Mouse (Mus musculus): ENCODE data around the gene Rd3. TPM values are rescaled to one million over a fixed set of nuclear protein-coding genes. Genes with fewer than 3 reads are reported as not detected.
A peak's percentile ranks its signal among the peaks of the same experiment; 100 is the strongest.

Rd3 gene
- total and polyA plus RNA-seq, 3 experiments: 0.25 to 0.47 (median 0.44) TPM

- H3K9me3 ChIP-seq (replicated peaks; ENCODE audit: low read length): no peaks in the 10 kb centered on the region
- no peaks in the 10 kb centered on the region for H3K79me2 ChIP-seq (replicated peaks; ENCODE audit: control insufficient read depth, extremely low read depth, insufficient read depth, poor library complexity, severe bottlenecking)
- in situ Hi-C loops (cut with MboI; ENCODE audit: low pct_ligation_motif_present, low pct_unique_long_range_greater_than_20kb, low sequenced_read_pairs): no loop called here
- H3K4me1 ChIP-seq (ENCODE audit: control insufficient read depth in 1 of 2, insufficient read depth in 2 of 2): peaks cover 18 to 47% of the 10 kb centered on the region in 2 experiments
- H3K36me3 ChIP-seq (replicated peaks in 1 of 2; ENCODE audit: control insufficient read depth in 1 of 2, insufficient read depth in 1 of 2, low read length in 1 of 2): no peaks in the 10 kb centered on the region
- no peak for DNase-seq (ENCODE audit: extremely low read depth)
- no peaks in the 10 kb centered on the region for H3K27me3 ChIP-seq (replicated peaks)
- H3K27ac ChIP-seq (ENCODE audit: insufficient read depth, low read depth): no peak overlapping the region
- H3K4me2 ChIP-seq (ENCODE audit: insufficient read depth, low read depth, poor library complexity, severe bottlenecking): no peak overlapping the region
- no peak overlapping the region for H3K4me3 ChIP-seq (replicated peaks in 1 of 3; ENCODE audit: low read depth in 2 of 3, low read length in 2 of 3, poor library complexity in 1 of 3)
- TF ChIP-seq CHD1 (IDR thresholded peaks at IDR 0.05; ENCODE audit: low read depth, low read length): no peak
- no peak for TF ChIP-seq GABPA (IDR thresholded peaks at IDR 0.05; ENCODE audit: insufficient replicate concordance, low read depth, low read length)
- TF ChIP-seq NELFE (IDR thresholded peaks at IDR 0.05; ENCODE audit: low read depth, low read length): no peak
- no peak for TF ChIP-seq SMC3 (IDR thresholded peaks at IDR 0.05; ENCODE audit: low read depth, low read length)
- no peak for TF ChIP-seq POLR2A (IDR thresholded peaks at IDR 0.05; ENCODE audit: low read depth, low read length)
- TF ChIP-seq PAX5 (IDR thresholded peaks at IDR 0.05; ENCODE audit: low read length): no peak
- no peak for TF ChIP-seq MAFK (IDR thresholded peaks at IDR 0.05; ENCODE audit: insufficient replicate concordance, low read length)
- no peak overlapping the region for H3K9ac ChIP-seq (ENCODE audit: insufficient read depth, low read depth)
- dilution Hi-C loops (cut with MboI; ENCODE audit: extremely low pct_ligation_motif_present, extremely low pct_unique_long_range_greater_than_20kb, low sequenced_read_pairs): no loop called here
Measured at GRCm38 (mm10) chr1:191947796-191948195, 29.4 kb upstream of the Rd3 start.

- no peaks in the 10 kb centered on the region for H3K36me3 ChIP-seq (replicated peaks in 1 of 2; ENCODE audit: control insufficient read depth in 1 of 2, insufficient read depth in 1 of 2, low read length in 1 of 2)
- no peak overlapping the region for H3K27ac ChIP-seq (ENCODE audit: insufficient read depth, low read depth)
- dilution Hi-C loops (cut with MboI; ENCODE audit: extremely low pct_ligation_motif_present, extremely low pct_unique_long_range_greater_than_20kb, low sequenced_read_pairs) (no loop called here), in situ Hi-C loops (cut with MboI; ENCODE audit: low pct_ligation_motif_present, low pct_unique_long_range_greater_than_20kb, low sequenced_read_pairs) (no loop called here)
- TF ChIP-seq MAX (IDR thresholded peaks at IDR 0.05; ENCODE audit: low read length): no peak
- TF ChIP-seq ZKSCAN1 (IDR thresholded peaks at IDR 0.05; ENCODE audit: borderline replicate concordance, low read depth, low read length): no peak
- no peak for TF ChIP-seq ETS1 (conservative IDR thresholded peaks at IDR 0.05; ENCODE audit: low read depth, low read length)
- peak; percentile 47; the same call in 1 of the 2 replicates for TF ChIP-seq MEF2A (IDR thresholded peaks at IDR 0.05; ENCODE audit: borderline replicate concordance, low read depth, low read length)
- no peak for TF ChIP-seq ZMIZ1 (IDR thresholded peaks at IDR 0.05; ENCODE audit: low read depth, low read length)
- TF ChIP-seq GABPA (IDR thresholded peaks at IDR 0.05; ENCODE audit: insufficient replicate concordance, low read depth, low read length): no peak
- 0 out of 2 replicates have a peak, but pooled peaks have one; percentile 37 for TF ChIP-seq IRF4 (IDR thresholded peaks at IDR 0.05; ENCODE audit: low read depth, low read length)
- no peak for TF ChIP-seq MAFK (IDR thresholded peaks at IDR 0.05; ENCODE audit: insufficient replicate concordance, low read length)
- 0 out of 2 replicates have a peak, but pooled peaks have one; percentile 18 for TF ChIP-seq MAZ (IDR thresholded peaks at IDR 0.05; ENCODE audit: low read depth, low read length)
- peak; percentile 42; the same call in 1 of the 2 replicates for TF ChIP-seq TCF12 (IDR thresholded peaks at IDR 0.05; ENCODE audit: low read depth, low read length)
- TF ChIP-seq KAT2A (IDR thresholded peaks at IDR 0.05; ENCODE audit: insufficient replicate concordance, low read length): no peak
- no peak for TF ChIP-seq HCFC1 (IDR thresholded peaks at IDR 0.05; ENCODE audit: low read depth, low read length)
- no peak for TF ChIP-seq POLR2A (IDR thresholded peaks at IDR 0.05; ENCODE audit: low read depth, low read length)
- TF ChIP-seq USF1 (IDR thresholded peaks at IDR 0.05; ENCODE audit: low read depth, low read length): no peak
- TF ChIP-seq JUN (IDR thresholded peaks at IDR 0.05; ENCODE audit: insufficient read depth, low read depth, low read length): no peak
- TF ChIP-seq BHLHE40 (IDR thresholded peaks at IDR 0.05; ENCODE audit: low read depth, low read length): 0 out of 2 replicates have a peak, but pooled peaks have one; percentile 6
- peak; percentile 59 for TF ChIP-seq EP300 (IDR thresholded peaks at IDR 0.05; ENCODE audit: low read length)
- no peak for TF ChIP-seq RCOR1 (conservative IDR thresholded peaks at IDR 0.05; ENCODE audit: low read depth, low read length)
- TF ChIP-seq JUND (conservative IDR thresholded peaks at IDR 0.05; ENCODE audit: low read depth, low read length): no peak
- peak; percentile 27; the same call in 1 of the 2 replicates for TF ChIP-seq MXI1 (IDR thresholded peaks at IDR 0.05; ENCODE audit: low read depth, low read length)
- peak overlapping the region; percentile 10; the same call in 1 of the 2 replicates for H3K9ac ChIP-seq (ENCODE audit: insufficient read depth, low read depth)
- H3K4me2 ChIP-seq (ENCODE audit: insufficient read depth, low read depth, poor library complexity, severe bottlenecking): peak overlapping the region; percentile 8; the same call in 1 of the 2 replicates
- peaks cover 18 to 47% of the 10 kb centered on the region in 2 experiments for H3K4me1 ChIP-seq (ENCODE audit: control insufficient read depth in 1 of 2, insufficient read depth in 2 of 2)
- no peaks in the 10 kb centered on the region for H3K27me3 ChIP-seq (replicated peaks)
- no peaks in the 10 kb centered on the region for H3K79me2 ChIP-seq (replicated peaks; ENCODE audit: control insufficient read depth, extremely low read depth, insufficient read depth, poor library complexity, severe bottlenecking)
- H3K9me3 ChIP-seq (replicated peaks; ENCODE audit: low read length): no peaks in the 10 kb centered on the region
- no peak for DNase-seq (ENCODE audit: extremely low read depth)
- no peak overlapping the region for H3K4me3 ChIP-seq (replicated peaks in 1 of 3; ENCODE audit: low read depth in 2 of 3, low read length in 2 of 3, poor library complexity in 1 of 3)
Measured at GRCm38 (mm10) chr1:191948600-191948999, 28.6 kb upstream of the Rd3 start.

All from CH12.LX (cell line).